Mouse (Mus musculus) ovary, postnatal 10 days (tissue): ENCODE data around the gene Acot7.
A peak's percentile ranks its signal among the peaks of the same experiment; 100 is the strongest.
"Not testable (repeated sequence)": the region's sequence is repeated elsewhere in the genome, so short reads cannot be mapped to it uniquely, and the experiment has no call there.

Source experiments
- DNase-seq: peaks from one replicate; pipeline ENCODE4 v3.0.0; 2022; ENCODE audit warnings: low spot score

The Acot7 gene

DNA sequence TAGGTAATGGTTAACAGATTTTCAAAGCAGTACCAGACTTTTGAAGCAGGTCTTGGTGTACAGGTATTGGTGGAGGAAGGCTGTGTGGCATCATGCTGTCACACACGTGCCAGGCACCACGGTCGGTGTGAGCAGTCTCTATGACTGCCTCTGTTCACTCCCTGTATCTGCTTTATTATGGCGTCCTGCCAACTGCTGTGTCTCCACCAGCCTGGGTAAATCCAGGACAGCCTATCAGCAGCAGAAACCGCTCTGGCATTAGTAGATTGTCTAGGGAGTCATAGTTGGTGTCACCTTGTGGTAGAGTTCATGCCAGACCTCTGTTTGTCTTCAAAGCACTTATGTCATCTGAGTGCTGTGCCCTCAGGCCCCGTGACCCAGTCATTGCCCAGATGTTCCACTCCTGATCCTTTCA is 34.2 kb downstream of the Acot7 start:
- DNase-seq, result no peak

DNA sequence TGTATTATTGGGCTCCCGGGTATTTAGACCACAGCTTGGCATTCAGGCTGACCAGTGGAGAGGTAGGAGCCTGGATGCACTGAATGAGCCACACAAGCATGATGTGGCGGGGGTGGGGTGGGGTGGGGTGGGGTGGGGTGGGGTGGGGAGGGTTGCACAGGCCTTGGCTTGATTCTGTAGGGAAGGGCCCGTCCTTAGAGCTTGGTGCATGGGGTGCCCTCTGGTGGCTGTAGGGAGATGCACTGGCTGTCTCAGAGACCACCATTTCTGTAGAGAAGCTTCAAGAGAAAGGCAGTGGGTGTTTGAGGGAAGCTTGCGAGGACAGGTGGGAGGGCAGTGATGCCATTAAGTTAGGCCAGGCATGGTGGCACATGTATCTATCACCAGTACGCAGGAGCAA is 34.6 kb downstream of the Acot7 start:
- DNase-seq, result no peak

DNA sequence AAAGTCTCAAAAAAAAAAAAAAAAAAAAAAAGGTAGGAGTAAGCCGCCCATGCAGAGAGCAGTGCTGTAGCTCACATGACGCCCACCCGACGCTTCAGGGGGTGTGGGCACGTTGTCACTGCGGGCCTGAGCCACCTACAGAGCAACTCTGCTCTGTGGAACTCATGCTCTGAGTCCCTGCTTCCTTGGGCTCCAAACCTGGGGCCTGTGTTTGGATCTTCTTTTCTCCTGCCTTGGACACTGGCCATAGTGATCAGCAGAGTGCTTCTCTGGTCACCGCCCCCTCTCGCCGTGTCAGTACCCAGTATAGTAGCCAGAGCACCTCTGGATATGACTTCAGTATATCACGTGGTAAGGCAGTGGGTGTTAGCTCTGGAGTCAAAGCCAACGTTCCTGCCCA is 35.0 kb downstream of the Acot7 start:
- DNase-seq, result no peak

DNA sequence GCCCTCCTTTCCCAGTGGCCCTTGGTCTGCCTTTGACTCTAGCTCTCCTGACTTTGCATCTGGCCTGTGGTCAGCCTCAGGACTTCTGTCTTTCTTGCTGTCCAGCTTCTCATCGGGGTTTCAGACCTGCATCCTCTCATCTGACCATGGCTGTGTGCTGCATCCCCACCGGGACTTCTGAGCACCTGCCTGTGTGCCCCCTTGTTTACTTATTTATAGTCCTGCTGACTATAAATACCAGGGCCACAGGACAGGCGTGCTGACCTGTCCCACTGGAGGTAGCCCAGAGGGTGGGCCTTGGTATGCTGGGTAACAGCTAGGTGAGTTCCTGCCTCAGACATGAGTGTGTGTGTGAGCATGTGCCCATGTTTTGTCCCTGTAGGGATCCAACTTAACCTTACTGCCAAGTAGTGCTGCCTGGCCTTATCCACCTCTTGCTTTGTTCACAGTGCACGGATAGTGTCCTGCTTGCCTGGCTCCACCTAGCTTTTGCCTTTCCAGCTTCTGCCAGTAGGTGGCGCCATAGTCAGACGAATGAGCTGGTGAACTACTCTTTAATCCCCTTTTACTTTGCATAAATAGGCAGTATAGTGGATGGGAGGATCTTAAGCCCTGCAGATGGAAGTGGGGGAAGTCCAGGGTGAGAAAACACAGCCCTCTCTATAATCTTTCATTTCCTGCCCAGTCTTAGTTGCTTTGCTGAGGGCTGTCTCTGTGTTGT is 36.0 kb downstream of the Acot7 start:
- peak; percentile 97 for DNase-seq

DNA sequence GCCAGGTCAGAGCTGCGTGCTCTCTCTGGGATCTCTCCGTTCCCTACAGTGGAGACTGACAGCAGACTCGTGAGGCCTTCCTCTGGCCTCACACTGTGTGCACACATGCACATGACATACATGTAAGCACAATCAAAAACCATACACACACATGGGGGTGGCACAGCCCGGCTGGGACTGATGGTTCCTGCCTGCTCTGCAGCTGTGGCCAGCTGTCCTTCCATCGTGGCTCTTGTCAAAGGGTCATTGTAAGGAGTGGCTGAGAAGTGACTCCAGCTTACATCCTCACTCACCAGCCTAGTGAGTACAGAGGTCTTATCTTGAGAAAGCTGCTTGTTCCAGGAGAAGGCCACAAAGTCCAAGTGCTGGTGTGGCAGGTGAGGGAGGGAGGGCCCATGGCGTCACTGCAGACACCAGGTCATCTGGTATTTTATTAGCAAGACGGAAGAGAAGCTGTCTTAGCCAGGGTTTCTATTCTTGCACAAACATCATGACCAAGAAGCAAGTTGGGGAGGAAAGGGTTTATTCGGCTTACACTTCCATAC is 37.0 kb downstream of the Acot7 start:
- DNase-seq, result no peak

DNA sequence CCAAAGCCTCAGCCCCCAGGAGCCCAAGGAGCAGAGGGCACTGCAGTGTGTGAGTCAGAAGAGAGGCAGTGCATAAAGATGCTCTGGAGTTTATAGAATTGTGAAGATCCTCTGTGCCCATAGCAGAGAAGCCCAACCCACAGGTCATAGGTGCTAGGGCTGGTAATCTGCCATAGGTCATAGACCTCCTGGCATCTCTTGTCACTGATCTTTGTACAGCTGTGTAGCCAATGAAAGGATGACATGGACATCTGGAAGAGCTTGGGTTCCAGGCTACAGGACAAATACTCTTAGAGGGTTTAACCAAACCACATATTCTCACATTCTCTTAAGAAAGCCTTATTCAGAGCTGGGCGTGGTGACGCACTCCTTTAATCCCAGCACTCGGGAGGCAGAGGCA is 41.7 kb downstream of the Acot7 start:
- no peak for DNase-seq

DNA sequence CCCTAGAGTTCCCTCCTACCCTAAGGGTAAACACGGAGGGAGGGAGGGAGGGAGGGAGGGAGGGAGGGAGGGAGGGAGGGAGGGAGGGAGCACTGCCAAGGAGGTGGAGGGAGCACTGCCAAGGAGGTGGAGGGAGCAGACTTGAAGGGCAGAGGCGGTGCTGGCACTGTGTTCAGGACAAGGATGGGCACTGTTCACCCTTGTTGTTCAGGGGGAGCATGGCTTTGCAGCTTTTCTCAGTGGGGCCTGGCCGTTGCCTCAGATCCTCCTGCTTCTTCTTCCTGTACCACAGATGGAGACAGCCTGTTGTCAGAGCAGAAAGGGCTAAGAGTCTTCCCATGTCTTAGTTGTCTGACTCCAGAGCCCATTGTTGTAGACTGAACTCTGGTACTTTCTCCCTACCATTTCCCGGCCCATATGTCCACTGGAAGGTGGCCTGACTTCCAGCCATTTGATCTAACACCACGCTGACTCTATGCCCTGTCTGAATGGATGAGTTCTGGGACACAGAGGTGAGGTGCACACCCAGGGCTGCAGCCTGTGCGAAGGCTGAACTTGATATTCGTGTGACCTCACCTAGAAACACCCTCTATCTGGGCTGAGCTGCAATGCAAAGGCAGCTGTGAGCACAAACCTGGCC is 43.0 kb downstream of the Acot7 start:
- no peak for DNase-seq

DNA sequence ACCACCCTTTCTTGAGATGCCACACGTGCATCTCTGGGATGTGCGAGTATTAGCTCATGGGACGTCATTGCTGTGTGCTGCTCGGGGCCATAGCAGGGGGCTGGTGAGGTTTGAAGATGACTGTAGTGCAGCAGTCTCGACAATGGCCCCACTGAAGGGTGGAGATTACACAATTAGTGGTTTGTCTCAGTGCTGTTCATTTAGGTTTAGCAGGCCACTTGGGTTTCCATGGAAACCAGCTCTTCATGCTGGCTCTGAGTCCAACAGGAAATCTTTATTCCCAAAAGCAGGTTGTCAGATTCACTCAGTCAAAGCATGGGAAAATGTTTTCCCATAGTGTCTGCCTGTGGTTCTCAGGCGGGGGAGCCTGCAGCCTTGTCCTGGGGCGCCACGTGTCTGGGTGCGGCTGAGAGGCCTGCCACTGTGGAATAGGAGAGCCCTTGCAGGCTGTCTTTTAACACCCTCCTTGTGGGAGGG is 43.5 kb downstream of the Acot7 start:
- DNase-seq, result no peak

DNA sequence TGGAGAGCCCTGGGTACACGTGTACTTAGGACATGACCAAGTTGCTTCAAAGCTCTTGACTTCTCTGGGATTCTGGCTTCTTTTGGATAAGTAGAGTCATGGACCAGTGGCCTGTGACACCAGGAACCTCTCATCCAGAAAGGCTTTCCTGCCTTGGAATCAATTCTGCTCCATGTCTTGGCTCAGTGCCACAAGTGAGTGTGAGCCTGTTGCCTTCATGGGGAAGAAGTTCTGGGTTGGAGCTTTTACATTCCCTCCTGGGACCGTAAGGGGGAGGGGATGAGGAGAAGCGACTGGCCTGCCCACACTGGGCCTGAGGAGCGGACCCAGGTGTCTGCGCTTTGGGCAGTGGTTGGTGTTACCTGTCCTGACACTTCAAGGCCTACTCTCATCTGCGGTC is 44.2 kb downstream of the Acot7 start:
- no peak for DNase-seq

DNA sequence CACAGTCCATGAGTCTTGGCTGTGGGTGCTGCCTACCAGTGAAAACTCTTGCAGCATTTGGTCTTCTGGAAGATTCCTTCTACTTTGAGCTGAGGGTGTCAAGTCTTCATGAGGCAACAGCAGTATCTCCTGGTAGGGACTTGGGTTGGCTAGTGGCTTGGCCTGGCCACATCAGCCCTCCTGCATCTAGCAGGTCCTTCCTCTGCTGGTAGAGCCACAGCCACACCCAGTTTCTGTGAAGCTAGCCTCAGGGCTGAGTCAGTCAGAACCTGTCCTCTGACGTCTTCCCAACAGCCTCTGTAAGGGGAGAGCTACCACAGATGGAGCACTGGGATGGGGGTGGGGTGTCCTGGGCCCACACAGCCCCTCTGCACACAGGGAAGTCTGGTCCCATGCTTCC is 44.6 kb downstream of the Acot7 start:
- no peak for DNase-seq

DNA sequence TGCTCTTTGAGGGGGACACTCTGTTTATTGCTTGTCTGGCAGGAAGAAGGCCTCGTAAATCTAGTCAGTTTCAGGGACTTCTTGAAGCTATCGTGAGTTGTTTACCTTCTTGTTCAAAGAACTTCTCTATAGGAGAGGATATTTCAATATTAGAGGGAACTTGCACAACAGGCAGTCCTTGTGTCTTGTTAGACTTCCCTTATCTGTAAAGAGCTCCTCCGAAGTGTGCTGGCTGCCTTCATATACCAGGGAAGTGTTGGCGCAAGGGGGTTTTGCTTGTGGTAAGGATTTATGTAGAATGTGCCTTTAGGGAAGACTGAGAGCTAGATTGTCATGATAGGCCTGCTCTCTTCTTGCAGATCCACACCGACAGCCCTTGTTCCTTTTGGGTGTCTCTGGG is 46.2 kb downstream of the Acot7 start:
- DNase-seq, result no peak

DNA sequence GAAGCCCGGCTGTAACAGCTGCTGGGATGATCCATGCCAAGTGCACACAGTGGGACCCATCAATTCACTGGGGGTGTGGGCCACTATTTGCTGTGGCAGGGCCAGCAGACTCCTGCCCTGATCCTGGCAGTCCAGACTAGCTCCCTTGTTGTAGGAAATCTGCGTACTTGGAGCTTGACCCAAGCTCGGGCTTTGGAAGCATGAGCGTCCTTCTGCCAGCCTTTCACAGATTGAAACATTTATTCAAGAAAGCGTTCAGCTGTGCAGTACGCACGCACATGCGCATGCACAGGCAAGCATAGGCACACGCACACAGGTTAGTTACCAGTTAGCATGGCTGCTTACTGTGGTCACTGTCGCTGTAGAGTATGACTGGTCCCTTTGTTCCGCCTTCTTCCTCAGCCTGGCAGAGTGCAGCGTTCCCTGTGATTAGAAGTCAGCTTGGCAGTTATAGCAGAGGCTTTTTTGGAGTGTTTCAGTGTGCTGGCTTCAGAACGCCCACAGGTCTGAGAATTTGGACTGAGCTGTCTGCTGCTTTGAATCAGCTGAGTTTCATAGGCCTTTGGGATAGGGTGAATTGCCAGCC is 49.1 kb downstream of the Acot7 start:
- no peak for DNase-seq

DNA sequence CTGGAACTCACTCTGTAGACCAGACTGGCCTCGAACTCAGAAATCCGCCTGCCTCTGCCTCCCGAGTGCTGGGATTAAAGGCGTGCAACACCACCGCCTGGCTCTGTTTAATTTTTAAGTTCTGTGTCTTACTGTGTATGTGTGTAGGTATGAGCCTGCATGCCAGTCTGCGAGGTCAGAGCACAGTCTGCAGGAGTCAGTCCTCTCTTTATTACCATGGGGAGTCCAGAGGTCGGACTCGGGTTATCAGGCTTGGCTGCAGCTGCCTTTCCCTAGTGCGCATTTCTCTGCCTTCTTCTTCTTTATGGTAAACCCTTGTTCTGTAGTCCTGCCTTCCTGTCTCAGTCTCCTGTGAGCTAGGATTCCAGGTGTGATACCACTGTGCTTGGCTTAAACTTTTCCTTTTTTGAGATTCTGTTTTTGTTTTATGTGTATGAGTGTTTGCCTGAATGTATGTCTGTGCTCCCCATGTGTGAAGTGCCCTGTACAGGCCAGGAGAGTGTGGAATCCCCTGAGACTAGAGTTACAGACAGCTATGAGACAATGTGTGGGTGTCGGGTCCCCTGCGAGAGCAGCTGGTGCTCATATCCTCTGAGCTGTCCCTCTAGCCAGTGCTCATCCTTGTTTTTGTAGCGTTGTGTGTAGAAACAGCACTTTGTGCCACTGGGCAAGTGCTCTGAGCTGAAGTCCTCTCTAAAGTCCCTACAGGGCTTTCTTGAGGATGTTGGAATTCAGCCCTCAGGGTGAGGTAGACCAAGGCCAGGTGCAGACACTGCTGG is 50.0 kb downstream of the Acot7 start:
- no peak for DNase-seq

DNA sequence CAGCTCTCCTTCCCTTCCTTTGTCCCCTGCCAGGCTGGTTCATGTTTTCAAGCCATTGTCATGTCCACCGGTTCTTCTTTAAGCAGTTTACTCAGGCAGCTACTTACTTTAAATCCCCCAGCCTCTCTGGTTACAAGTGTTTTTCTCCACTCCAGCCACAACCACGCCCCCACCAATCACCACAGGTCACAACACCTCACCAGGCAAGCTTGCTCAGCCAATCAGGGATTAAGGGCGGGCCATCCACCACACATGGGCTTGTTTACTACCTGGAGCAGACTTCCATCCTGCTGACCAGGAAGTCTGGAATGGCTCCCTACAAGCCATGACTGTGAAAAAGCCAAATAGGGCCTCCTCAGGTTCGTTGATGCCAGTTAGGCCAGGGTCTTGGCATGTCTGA is 52.4 kb downstream of the Acot7 start:
- not testable (repeated sequence) for DNase-seq

DNA sequence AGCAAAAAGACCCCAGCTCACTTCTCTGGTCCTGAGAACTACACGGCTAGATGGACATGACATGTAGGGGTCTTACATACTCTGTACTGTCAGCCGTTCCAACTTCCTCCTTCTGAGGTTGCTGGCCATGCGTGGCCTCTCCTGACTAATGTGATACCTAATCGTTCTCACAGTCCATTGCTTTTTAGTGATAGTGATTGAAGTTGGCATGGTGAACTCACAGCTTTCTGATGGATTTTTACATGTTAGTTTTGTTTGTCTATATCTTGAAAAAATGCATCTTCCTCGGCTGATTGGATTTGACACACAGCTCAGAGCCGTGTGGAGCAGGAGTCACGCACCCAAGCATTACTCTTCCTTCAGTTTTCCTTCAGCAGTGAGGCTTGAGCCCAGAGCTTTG is 53.4 kb downstream of the Acot7 start:
- DNase-seq, result no peak

DNA sequence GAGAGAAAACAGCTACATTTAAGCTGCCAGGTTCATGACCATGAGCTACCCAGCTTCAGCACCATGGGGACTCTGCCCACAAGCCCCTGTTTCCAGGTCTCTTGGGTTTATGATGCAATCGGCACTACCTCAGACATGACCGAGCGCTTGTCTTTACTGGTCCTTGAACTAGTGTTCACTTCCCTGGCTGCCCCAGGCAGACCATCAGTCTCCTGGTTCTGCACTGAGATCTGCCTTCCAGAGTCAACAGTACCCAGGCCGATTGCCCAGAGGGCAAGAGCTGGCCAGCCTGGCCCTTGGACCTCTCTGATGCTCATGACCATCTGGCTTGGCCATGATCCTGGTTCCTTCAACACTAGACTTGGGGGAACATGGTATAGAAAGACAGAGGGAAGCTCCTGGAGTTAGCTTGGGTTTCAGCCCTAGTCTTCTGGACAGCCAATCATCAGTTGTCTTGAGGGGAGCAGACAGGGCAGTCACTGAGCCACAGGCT is 54.5 kb downstream of the Acot7 start:
- DNase-seq, result no peak

DNA sequence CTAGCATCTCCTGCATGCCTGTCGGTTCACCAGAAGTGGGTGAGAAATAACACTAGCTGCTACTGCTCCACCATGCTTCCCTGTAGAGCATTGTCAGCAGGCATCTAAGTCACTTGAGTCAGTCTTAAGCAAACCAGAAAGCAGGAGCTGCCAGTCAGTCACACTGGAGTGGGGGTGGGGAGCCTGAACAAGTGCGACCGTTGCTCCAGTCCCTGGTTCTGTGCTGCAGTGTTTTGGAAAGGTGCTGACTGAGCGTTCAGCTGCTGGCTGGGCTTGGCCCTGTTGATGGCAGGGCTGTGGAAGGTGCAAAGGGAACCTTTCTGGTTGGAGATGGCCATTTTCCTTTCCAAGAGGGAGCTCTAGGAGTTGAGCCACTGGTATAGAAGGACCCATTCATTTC is 62.0 kb downstream of the Acot7 start:
- no peak for DNase-seq

DNA sequence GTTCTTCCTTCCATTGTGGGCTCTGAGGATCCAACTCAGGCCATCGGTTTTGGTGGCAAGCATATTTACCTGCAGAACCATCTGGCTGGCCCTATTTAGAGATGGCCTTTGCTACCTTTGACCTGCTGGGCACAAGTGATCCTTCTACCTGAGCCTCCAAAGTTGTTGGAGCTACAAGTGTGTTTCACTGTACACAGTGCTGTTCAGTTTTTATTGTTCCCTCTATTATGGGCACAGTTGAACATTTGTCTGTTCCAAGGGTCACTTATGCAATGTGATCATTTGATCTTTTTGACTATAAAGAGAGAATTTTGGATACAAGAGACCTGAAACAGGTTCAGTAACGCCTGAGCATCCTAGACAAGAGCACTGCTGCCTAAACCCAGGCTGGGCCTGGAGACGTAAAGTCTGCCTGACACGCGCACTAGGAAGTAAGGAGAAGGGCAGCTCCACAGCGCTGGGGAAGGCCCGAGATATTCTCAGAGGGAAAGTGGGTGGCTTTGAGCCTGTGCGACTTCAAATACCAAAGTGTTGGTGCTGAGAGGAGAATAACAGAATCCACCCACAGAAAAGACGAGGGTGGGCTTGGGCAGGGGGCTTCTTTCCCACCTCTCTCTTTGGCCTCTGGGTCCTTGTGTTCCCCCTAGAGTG is 65.4 kb downstream of the Acot7 start:
- DNase-seq, result no peak

DNA sequence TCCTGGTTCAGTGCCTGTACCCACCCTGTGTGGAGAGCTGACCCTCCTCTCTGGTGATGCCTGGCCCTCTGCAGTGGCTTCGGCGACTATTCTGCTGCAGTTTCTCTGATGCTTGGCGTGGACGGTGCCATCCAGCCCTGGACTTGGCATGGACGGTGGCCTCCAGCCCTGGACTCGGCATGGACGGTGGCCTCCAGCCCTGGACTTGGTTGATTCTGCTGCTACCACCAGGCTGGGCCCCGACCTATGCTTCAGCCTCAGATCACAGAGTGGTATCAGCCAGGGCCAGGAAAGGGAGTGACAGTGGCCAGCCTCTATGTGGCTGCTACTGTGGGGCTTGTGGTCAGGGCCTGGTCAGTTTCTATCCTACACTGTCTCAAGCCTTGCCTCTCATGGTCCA is 66.0 kb downstream of the Acot7 start:
- DNase-seq, result no peak

DNA sequence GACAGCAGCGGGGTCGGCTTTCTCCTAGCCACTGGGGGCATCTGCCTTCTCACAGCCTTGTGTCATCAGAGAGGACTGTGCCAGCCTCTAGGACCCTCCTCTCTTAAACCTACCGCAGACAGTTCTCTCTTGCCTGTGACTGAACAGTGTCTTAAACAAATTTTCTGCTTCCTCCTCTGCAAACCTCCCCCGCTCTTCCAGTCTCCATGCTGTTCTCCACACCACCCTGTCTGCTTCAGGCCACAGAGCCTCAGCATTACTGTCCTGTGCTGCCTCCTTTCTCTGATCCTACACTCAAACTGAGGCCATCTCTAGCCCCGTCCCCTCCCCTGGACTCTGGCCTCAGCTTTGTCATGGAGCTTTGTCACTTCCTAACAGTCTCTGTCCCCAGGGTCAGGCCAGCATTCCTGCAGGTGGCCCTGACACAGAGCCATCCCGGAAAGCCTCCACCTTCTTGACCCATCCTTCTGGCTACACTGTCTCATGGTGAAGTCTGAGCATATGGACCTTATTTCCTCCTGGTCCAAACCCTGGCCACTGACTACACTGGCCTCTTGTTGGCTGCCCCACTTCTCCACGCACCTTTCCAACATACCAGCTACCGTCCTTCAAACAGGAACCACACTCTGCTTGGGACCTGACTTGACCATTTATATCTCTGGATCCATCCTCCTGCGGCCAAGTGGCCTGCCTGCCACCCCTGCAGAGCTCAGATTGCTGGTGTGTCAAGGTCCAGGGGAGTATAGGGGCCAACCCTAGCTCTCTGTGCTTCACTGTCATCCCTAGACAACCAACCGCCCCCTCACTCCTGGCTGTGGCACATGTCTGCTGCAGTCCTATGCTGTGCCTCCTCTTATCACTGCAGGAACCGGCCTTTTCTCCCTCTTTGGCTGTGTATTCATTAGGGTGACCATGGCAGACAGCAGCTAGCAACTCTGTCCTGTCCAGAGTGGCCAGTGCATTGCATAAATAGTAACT is 66.9 kb downstream of the Acot7 start:
- no peak for DNase-seq

DNA sequence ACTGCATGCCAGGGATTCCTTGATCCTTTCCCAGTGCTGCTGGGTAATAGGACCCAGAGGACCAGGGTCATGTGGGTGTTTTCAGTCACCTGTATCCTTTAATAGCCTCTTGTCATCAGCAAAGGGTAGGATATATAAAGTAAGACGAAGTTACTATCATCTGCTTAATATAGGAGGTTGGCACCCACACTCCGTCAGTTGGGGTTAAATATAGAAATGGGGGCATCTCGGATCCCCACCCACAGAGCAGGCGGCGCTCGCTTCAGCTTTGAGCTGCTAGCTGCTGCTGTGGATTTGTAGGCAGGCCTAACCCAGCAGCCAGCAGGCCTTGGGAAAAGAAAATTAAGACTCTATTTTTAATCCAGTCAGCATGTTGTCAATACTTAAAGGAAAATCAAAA is 68.1 kb downstream of the Acot7 start:
- no peak for DNase-seq
